Mouse (Mus musculus): ENCODE data around the gene Ndufaf7. TPM values are rescaled to one million over a fixed set of nuclear protein-coding genes. Genes with fewer than 3 reads are reported as not detected.

Ndufaf7 gene
- polyA plus RNA-seq, 1 experiment from 2014 or later: 57.9 TPM

Other genes with a start within 250 kb of the Ndufaf7 start
- 10.3 and 11.0 TPM in 2 replicates for gene Strn, start 199.9 kb upstream of the Ndufaf7 start, polyA plus RNA-seq (2015; fragmentation: Nextera tagmentation; extraction: Ambion mirVana)
- 16.0 and 18.8 TPM in 2 replicates for gene Heatr5b, start 101.8 kb upstream of the Ndufaf7 start, polyA plus RNA-seq (2015; fragmentation: Nextera tagmentation; extraction: Ambion mirVana)
- gene Gpatch11, start 101.6 kb upstream of the Ndufaf7 start, polyA plus RNA-seq (2015; fragmentation: Nextera tagmentation; extraction: Ambion mirVana): 33.1 and 35.7 TPM in 2 replicates
- gene Eif2ak2, start 54.6 kb upstream of the Ndufaf7 start, polyA plus RNA-seq (2015; fragmentation: Nextera tagmentation; extraction: Ambion mirVana): 11.0 and 12.7 TPM in 2 replicates
- gene Sult6b1, start 30.1 kb upstream of the Ndufaf7 start, polyA plus RNA-seq (2015; fragmentation: Nextera tagmentation; extraction: Ambion mirVana): 0.20 and 0.25 TPM in 2 replicates
- gene Cebpzos, start 20.6 kb upstream of the Ndufaf7 start, polyA plus RNA-seq (2015; fragmentation: Nextera tagmentation; extraction: Ambion mirVana): 81.0 and 89.6 TPM in 2 replicates
- gene Cebpz, start 70 bp upstream of the Ndufaf7 start, polyA plus RNA-seq (2015; fragmentation: Nextera tagmentation; extraction: Ambion mirVana): 28.4 and 33.7 TPM in 2 replicates
- gene Prkd3, start 83.7 kb downstream of the Ndufaf7 start, polyA plus RNA-seq (2015; fragmentation: Nextera tagmentation; extraction: Ambion mirVana): 23.9 and 24.8 TPM in 2 replicates
- 36.5 and 36.6 TPM in 2 replicates for gene Qpct, start 114.8 kb downstream of the Ndufaf7 start, polyA plus RNA-seq (2015; fragmentation: Nextera tagmentation; extraction: Ambion mirVana)

All from heart, embryonic 13.5 days (tissue).